Mouse (Mus musculus): ENCODE results near the gene Hist2h2be. TPM values are rescaled to one million over a fixed set of nuclear protein-coding genes. Genes with fewer than 3 reads are reported as not detected.
A peak's percentile ranks its signal among the peaks of the same experiment; 100 is the strongest.
"Not testable (repeated sequence)": the region's sequence is repeated elsewhere in the genome, so short reads cannot be mapped to it uniquely, and the experiment has no call there.

The Hist2h2be gene
- total RNA-seq, 4 experiments from 2014 or later = 4.3 to 5.9 (median 5.2) TPM

DNA sequence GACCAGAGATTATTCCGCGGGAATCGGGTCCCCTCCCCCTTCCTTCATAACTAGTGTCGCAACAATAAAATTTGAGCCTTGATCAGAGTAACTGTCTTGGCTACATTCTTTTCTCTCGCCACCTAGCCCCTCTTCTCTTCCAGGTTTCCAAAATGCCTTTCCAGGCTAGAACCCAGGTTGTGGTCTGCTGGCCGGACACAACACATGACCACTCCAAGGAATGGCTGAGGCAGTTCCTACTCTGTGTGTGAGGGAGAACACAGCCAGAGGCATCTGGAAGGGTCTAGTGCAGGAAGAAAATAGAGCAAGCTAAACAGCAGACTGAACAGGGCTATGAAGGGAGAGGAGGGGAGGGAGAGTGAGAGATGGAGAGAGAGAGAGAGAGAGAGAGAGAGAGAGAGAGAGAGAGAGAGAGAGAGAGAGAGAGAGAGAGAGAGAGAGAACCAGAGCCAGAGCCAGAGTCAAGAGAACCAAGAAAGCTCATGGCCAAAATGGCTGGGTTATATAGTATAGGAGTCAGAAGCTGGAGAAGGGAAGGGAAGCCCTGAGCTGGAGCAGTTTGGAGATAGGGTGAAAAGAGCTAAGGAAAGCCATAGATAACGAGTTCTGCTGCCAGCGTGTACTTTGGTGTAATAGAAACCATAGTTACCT, 22.2 kb upstream of the Hist2h2be start:
- DNase-seq (ENCODE audit: low spot score in 2 of 2) = not testable (repeated sequence)

DNA sequence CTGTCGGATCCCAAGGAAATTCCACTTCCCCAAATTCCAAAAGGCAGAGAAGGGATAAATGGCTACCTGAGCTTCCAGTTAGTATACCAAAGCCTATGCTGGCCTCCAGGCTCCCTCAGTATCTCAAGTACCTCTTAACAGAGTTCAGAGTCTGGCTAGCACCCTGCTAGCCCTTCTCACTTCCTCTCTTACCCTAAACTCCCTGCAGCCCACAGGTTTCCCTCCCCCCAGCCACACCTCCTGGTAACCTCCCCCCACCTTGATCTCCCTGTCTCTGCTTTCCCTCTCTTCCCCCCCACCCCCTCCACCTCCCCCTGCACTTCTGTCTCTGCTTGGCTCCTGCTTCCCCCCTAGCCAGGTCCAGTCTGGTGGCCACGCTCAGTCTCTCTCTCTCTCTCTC, 21.2 kb upstream of the Hist2h2be start:
- no peak for DNase-seq (ENCODE audit: low spot score in 2 of 2)

DNA sequence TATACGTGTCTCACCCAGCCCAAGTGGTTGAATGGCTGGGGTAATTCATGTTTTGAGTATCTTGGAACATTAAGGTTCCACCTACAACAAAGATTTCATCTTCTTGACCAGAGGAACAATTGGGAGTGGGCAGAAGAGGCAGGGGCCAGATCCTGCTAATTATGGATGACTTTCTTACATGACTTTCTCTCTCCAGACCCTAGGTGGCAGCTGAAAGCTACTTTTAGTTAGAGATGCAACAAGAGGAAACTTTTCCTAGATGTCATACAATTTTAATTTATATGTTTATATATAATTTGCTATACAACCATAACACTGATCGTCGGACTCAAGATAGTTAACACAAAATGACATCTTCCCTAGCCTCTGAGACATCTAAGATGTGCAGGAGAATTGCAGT, 13.1 kb upstream of the Hist2h2be start:
- DNase-seq (ENCODE audit: low spot score in 2 of 2) = no peak

DNA sequence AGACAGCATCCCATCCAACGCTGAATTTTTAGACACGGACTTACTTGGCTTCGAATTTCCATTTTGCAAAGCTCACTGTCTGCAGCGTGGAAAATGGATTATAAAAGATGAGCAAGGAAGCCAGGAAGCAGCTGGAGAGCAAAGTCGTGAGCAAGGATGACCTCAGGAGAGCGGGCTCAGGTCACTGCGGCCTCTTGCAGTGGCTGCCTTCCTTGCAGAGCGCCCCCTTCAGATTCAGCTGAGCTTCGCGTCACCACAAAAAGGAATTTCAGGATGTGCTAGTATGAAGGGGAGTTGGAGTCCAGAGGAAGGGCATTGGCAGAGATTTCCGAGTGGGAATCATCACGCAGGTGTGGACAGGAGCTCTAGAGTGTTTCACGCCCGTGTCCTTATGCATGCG, 11.7 kb upstream of the Hist2h2be start:
- no peak for DNase-seq (ENCODE audit: low spot score in 2 of 2)

DNA sequence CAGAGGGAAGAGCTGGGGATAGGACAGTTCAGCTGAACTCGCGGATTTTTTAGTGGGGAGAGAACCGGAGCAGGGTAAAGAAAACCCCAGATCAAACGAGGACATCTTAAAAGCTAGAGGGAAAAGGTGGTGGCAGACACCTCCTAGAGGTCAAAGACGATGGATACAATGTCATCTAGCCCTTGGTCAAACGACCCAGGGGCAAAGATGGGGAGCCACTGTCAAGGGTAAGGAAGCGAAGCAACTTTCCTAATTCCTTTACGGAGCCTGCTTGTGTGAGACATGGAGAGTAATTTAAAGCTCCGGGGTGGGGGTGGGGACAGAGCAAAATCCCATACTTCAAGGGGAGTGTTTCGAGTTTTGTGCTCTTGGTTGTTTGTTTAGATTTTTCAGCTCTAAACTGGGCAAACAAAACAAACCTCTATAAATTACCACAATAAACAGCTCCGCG, 1.7 kb upstream of the Hist2h2be start:
- no peak for DNase-seq (ENCODE audit: low spot score in 2 of 2)

DNA sequence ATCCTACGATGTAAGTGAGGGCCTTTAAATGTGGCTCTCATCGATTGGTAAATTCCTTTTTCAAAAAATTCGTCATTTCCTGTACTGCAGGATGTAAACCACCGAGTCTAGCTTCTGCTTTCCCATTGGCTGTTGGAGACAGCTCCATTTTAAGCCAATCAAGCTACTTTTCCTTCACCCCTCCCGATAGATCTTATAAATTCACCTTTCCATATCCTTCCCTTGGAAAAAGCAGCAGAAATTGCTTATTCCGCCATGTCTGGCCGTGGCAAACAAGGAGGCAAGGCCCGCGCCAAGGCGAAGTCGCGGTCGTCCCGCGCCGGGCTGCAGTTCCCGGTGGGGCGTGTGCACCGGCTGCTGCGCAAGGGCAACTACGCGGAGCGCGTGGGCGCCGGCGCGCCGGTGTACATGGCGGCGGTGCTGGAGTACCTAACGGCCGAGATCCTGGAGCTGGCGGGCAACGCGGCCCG, 1.2 kb upstream of the Hist2h2be start, which contains the start of the genes Bola1 and Hist2h2ab:
Gene Bola1, minus strand, starts transcription at position 49 of the 470 bp plus-strand sequence.
Gene Hist2h2ab, plus strand, starts transcription at position 205 of the 470 bp plus-strand sequence.
- DNase-seq (ENCODE audit: low spot score in 2 of 2) = peak; percentile 41 to 64

DNA sequence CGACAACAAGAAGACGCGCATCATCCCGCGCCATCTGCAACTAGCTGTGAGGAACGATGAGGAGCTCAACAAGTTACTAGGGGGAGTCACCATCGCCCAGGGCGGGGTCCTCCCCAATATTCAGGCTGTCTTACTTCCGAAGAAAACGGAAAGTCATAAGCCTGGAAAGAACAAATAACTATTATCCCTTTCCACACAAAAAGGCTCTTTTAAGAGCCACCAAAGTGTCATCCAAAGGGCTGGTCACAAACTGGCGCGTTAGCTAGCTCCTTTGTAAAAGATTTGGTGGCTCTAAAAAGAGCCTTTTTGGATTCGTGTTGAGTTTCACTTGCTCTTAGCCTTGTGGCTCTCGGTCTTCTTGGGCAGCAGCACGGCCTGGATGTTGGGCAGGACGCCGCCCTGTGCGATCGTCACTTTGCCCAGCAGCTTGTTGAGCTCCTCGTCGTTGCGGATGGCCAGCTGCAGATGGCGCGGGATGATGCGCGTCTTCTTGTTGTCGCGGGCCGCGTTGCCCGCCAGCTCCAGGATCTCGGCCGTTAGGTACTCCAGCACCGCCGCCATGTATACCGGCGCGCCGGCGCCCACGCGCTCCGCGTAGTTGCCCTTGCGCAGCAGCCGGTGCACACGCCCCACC, 671 bp upstream of the Hist2h2be start:
- DNase-seq (ENCODE audit: low spot score in 2 of 2) = not testable (repeated sequence)

DNA sequence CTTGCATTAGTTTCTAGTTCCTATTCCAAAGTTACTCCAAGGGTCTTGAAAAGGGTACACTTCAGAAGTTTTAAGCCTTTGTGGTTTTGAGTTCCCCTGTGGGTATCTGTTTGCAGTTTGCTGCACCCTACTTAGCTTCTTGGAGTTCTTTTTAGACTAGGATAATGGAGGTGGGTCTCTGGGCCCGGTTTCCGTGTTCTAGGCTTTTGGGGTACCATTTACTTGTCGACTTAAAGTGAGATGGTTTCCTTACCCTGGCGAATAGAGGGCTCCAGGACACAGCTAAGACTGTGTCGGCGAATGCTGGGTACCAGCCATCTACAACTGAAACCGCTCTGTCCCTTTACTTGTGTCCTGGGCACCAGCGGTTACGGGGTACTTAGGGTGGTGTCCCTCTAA, 720 bp downstream of the Hist2h2be start:
- no peak for DNase-seq (ENCODE audit: low spot score in 2 of 2)

DNA sequence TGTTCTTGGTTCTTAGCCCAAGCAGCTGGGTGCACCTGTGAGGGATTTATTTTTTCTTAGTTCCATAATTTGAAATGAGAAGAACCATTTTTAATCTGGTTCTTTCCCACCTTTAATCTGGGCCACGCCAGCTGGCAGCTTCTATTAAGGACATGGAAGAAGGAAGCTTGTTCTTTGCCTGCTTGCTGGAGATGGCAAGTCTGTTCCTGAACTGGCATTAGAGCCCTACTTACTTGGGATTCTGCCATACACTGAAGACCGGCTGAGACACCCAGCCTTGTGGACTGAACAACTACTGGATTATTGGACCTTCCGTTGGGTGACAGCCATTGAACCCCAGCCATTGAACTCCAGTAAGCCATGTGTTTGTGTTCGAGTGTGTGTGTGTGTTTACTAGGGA, 1.9 kb downstream of the Hist2h2be start:
- DNase-seq (ENCODE audit: low spot score in 2 of 2) = no peak

DNA sequence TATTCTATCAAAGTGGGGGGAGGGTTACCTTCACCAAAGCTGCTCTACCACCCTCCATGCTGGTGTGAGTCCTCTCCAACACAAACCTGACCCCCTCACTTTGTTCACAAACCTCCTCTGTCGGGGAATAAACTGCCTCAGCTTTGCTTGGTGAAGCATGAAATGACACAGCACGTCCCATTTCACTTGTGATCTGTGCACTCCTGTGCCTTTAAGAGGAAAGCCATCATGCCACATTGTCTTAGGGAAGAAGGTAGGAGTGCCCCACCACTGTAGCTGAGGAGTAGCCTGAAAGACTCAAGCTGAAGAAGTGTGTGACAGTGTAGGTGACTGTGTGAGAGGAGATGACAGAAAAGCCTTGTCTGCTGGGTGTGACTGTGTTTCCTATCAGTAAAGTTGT, 4.5 kb downstream of the Hist2h2be start:
- DNase-seq (ENCODE audit: low spot score in 2 of 2) = no peak

DNA sequence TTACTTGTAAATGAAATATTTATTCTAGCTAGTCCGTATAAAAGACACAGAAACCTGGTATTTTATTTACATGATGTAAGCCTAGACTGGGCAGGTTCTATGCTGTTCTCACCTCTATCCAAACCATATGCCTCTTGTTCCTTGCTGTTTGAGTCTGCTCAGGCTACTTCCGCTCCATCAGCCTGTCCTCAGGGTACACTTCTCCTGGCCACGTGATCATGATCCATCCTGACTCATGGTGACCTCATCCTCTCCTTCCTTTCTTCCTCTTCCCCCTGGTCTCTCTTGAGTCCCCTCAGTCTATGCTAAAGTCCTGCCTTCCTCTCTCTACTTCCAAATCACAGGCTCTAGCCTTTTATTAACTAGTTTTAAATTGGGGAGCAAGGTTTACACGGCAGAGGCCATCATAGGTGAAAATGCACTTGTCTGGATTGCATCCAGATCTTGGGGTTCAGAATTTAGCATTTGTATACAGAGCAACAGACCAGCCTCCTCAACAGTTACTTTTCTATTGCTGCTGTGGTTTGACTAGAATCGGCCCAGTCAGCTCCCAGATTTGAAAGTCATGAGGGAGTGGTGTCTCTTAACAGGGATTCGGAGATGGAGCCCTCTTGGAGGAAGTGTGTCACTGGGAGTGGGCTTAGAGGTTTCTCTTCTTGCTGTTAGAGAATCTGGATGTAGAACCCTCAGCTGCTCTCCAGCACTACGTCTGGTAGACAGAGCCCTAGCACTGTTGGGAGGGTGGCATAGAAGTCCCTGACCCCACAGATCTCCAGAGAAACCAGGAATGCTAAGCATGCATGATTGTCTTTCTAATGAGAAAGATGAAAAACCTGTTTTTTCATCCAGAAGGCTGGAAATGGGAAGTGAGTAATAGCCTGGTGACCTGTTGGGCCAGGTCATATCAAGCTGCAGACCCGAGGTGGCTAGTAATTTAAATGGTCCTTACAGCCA, 6.1 kb downstream of the Hist2h2be start:
- no peak for DNase-seq (ENCODE audit: low spot score in 2 of 2)

DNA sequence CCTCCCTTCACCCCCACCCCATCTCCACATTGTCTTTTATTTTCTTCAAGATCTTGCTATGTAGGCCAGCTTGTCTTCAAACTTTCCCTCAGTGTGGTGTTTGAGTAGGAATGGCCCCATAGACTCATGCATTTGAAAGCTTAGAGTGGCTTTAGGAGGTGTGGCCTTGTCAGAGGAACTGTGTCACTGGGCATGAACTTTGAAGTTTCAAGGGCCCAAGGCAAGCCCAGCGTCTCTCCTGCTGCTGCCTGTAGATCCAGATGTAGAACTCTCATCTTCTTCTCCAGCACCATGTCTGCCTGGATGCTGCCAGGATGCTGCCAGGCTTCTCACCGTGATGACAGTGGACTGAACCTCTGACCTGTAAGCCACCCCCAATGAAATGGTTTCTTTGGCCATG, 7.9 kb downstream of the Hist2h2be start:
- no peak for DNase-seq (ENCODE audit: low spot score in 2 of 2)

DNA sequence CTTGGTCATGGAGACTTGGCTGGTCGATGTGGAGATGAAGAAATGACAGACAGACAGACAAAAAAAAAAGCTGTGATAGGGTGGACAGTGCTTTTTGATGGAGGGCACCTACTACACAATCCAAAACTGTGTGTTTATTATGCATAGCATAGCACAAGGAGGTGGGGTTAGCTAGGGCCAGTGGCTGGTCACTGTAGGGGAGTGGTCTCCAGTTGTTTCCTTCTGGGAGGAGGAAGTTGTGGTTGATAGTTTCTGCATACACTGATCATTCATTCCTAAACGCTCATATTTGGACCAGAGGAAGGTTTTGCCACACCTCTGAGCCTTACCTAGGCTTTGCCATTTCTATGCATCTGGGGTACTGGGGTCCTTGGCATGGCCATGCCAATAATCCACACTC, 9.5 kb downstream of the Hist2h2be start:
- no peak for DNase-seq (ENCODE audit: low spot score in 2 of 2)

DNA sequence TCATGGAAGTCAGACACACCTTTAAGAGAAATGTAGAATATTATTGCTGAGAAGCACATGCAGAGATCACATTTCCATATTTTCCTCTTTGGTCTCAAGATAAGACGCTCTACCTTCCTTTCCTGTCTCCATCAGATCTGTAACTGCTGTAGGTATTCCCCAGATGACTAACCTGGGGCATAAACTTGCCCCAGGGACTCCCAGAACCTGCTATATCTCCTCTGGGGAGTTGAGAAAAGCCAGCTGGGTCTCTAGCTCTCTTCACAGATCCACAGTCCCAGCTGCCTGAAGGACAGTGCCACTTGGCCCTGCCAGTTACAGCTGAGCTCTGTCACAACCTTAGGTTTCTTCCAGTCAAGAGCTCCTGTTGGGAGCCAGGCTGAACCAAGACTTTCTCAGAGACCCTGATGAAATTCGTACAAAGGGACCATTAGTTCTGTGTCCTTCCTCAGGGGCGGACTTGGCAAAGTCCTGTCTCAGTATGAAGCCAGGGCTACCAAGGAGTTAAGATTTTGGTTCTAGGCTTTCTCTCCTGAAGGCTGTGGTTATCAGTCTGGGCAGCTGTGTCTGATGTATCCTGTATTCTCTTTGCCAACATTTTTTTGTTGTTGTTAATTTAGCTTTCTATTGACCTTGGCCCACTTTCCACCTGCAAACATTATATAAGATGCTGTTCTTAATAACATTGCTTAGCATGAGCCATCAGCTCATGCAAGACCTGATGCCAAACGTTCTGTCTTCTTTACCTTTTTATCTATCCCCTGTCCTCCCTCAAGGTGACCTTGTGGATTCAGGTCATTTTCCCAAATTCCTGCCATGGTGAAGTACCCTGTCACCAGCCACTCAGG, 10.2 kb downstream of the Hist2h2be start:
- DNase-seq (ENCODE audit: low spot score in 2 of 2) = no peak

DNA sequence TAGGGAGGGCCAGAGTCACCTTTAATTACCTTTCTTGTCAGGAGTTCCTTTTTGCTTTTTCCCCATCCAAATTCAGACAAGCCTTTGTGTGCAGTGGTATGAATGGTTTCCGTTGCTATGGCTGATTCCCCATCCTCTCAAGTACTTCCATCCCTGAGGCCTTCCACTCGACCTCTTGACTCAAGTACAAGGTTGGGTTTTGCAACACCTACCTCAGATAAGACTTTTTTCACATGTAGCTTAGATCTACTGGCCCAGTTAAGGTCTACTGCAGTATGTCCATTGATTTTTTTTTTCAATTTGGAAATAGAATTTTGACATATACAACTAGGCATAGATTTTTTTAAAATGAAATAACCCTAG, 10.8 kb downstream of the Hist2h2be start:
- no peak for DNase-seq (ENCODE audit: low spot score in 2 of 2)

DNA sequence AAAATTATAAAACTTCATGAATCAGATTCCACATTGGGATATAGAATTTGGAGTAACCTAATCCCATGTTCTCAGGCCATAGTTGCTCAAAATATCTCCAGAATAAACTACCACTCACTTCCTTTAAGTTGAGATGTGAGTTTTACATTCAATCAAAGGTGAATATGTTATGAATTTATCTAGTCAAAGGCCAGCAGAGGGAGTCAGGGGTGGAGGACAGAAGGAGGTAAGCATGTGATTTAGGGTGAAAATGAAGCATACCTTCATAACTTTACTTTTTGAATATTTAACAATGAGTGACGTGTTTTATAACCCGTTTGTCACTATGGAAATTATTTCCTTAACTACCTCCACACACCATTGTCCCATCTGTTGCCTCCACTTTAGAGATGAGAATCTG, 14.0 kb downstream of the Hist2h2be start:
- no peak for DNase-seq (ENCODE audit: low spot score in 2 of 2)

DNA sequence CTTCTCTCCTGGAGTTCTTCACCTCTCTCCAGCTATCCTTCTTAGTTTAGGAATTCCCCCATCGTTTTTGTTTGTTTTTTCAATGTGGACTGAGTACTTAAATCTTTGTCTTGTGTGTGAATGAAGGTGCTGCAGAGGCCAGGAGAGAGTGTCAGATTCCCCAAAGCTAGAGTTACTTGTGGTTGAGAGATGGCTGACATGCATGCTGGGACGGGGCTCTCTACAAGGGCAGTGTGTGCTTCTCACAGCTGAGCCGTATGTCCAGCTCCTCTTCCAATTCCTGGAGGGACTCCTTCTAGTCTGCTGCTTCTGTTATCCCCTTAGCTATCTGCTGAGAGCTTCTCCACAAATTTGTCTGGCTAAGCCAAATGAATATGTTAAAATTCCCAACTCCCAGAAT, 14.9 kb downstream of the Hist2h2be start:
- DNase-seq (ENCODE audit: low spot score in 2 of 2) = no peak

DNA sequence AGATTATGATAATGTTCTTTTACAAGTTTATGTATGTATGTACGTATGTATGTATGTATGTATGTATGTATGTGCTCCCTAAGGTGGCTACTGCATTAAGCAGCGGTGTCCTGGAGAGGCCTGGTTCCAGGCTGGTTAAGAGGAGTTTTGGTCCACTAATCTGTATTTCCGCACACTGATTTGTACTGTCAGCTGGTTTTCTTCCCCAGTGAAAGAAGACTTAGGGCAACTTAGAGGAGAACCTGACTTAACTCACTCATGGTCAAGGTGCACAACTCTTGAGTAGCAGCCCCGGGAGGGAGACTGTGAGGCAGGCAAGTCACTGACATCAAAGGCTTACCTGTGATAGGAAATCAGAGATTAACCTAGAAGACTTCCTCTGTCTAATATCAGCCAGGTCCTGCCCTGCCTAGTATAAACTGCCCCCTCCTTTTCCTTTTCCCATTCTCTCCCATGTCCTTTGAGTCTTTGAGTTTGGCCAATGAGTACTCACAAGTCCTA, 16.0 kb downstream of the Hist2h2be start:
- DNase-seq (ENCODE audit: low spot score in 2 of 2) = no peak

DNA sequence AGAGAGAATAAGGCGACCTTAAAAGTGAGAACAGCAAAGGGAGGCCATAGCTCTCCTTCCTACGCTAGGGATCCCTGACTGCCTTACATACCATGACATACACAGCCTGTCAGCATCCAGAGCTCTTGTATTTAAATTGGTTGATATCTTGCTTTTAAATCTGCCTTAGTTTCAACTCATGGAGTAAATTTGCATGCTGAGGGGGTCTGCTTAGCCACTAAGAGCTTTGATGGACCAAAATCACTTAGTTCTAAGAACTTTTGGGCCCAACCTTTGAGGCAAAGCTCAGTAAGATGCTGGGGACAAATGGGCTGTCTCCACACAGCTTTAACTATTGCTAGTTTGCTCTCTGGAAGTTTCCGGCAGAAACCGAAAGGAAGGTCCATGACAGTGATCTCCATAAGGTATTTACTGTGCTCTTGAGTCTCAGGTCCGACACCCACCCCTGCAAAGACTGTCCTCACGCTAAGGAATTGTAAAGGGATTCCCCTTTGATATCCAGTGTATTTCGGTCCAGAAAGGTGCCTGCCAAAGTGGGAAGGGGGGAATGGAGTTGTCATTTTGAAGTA, 16.5 kb downstream of the Hist2h2be start:
- no peak for DNase-seq (ENCODE audit: low spot score in 2 of 2)

DNA sequence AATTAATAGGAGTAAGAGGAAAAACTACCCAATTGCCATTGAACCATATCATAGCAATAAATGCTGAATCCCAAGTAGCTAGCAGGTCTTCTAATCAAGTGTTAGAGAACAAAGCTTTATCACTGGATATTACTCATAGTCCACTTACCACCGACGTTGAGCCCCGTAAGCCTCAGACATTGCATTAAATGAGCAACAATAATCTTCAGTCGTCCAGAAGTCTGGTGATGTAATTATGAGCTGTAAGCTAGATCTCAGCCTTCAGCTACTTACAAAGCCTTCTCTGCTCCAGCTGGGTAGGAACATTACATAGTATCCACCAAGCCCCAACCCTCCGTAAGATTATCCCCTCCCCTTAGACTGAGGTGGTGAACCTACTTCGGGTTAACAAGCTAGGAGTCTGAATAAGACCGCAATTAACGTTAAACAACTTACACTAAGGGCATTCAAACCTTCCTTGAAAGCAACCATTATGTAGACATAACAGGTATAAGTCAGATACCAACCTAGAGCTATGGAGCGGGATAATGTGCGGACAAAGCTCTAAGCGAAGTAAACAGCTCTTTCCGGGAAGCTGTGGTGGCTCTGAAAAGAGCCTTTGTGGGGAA, 17.1 kb downstream of the Hist2h2be start:
- DNase-seq (ENCODE audit: low spot score in 2 of 2) = no peak

Data from gastrocnemius, adult 8-10 months (tissue).